Mouse (Mus musculus): ENCODE data around the gene Ott.
"Not testable (repeated sequence)": the region's sequence is repeated elsewhere in the genome, so short reads cannot be mapped to it uniquely, and the experiment has no call there.

The Ott gene

DNA sequence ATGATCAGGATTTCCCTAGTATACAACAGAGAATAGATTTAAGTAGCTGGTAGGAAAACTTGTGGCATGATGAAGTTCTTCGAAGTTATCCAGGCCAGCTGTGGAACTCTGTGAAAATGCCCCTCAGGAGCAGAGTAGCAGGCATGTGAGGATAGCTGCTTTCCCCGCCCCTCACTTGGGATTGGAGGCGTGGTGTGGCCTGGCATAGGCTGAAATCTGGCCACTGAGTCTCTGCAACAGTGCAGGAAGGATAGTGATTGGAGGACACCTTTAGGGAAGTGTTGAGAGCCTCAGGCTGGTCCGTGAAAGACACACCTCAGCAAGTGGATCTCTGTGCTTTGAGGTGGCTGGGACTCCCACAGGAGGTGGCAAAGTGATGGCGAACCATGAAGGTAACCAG lies at the start of gene Ott:
Gene Ott, plus strand, starts transcription at position 301 of the 400 bp plus-strand sequence.
- DNase-seq (ENCODE audit: low spot score): not testable (repeated sequence)

Measured in left cerebral cortex, adult 11 months (tissue).